Mouse (Mus musculus) bone marrow, adult 2 months (tissue): Measurements from ENCODE around the gene Stab1.

Experiments used
- CTCF ChIP-seq: fragments of 200-500 bp; IDR thresholded peaks from 2 replicates; pipeline ENCODE4 v1.5.1; 2011; ENCODE audit warnings: low read length, control low read depth; ENCODE audit not compliant: control insufficient read depth, insufficient read depth
- POLR2A ChIP-seq: fragments of 200-500 bp; IDR thresholded peaks from 2 replicates; pipeline ENCODE4 v1.6.1; 2011; ENCODE audit warnings: low read depth, mild to moderate bottlenecking, control low read depth, low read length, borderline replicate concordance; ENCODE audit not compliant: control insufficient read depth

DNA sequence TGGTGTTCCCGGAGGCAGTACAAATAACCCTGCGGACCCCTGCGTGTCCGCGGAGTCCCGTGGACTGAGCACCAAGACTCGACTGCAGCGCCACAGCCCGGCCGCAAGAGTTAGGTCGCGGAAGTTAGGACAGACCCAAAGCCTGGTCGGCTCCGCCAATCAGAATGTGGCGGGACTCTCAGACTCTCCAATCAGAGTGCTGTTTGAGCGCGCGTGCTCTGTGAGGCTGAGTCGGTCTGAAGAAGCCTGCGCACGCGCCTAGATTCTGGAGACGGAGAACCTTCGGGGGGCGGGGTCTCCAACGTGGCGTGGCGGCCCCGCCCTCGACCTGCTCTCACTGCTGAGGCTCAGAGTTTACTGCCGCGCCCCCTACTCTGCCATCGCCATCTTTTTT, 39.6 kb downstream of the Stab1 start, which contains the start of gene Smim4:
- TF ChIP-seq CTCF, result peak; percentile 62
- peak; percentile 96; the same call in 1 of the 2 replicates for TF ChIP-seq POLR2A
